Mouse (Mus musculus): ENCODE measurements around the gene Col17a1. TPM values are rescaled to one million over a fixed set of nuclear protein-coding genes. Genes with fewer than 3 reads are reported as not detected.

Col17a1 gene
- polyA plus RNA-seq, 3 experiments from 2014 or later = not detected

Other genes starting within 250 kb of the Col17a1 start
- gene Sh3pxd2a, start 227.7 kb downstream of the Col17a1 start, polyA plus RNA-seq (2017; shearing (Covaris generic)) = under 1 TPM; 0.30 to 0.87 (median 0.54) TPM
- gene Stn1, start 154.6 kb downstream of the Col17a1 start, polyA plus RNA-seq (2017; shearing (Covaris generic)) = 10 to 100 TPM; 27.8 to 36.9 (median 31.0) TPM
- 10 to 100 TPM; 15.1 to 18.3 (median 17.7) TPM for gene Slk, start 112.4 kb downstream of the Col17a1 start, polyA plus RNA-seq (2017; shearing (Covaris generic))
- 100 to 1,000 TPM; 140 to 178 (median 146) TPM for gene Sfr1, start 39.6 kb upstream of the Col17a1 start, polyA plus RNA-seq (2017; shearing (Covaris generic))
- gene Gsto1, start 162.9 kb upstream of the Col17a1 start, polyA plus RNA-seq (2017; shearing (Covaris generic)) = 10 to 100 TPM; 17.8 to 26.4 (median 19.5) TPM
- gene Gsto2, start 173.4 kb upstream of the Col17a1 start, polyA plus RNA-seq (2017; shearing (Covaris generic)) = 1 to 10 TPM in 2 of 3 experiments, under 1 TPM in 1; 0.34 to 1.2 (median 1.1) TPM
- gene Cfap43, start 227.2 kb upstream of the Col17a1 start, polyA plus RNA-seq (2017; shearing (Covaris generic)) = under 1 TPM; 0.34 to 0.48 (median 0.38) TPM
- gene Itprip, start 227.2 kb upstream of the Col17a1 start, polyA plus RNA-seq (2017; shearing (Covaris generic)) = 10 to 100 TPM in 1 of 3 experiments, 1 to 10 TPM in 2; 7.8 to 10.4 (median 8.0) TPM
- gene Cfap58, start 245.6 kb upstream of the Col17a1 start, polyA plus RNA-seq (2017; shearing (Covaris generic)) = not detected

Measured in inflammation-experienced regulatory T-cells, adult 6 months (primary cell).